Mouse (Mus musculus) lung, postnatal 0 days (tissue): ENCODE data around the gene Bspry.

Experiments used
- CTCF ChIP-seq: IDR thresholded peaks from 2 replicates; pipeline ENCODE4 v1.5.1; 2016; ENCODE audit warnings: antibody characterized with exemption, mild to moderate bottlenecking
- EP300 ChIP-seq: IDR thresholded peaks from 2 replicates; pipeline ENCODE4 v1.6.1; 2016; ENCODE audit warnings: antibody characterized with exemption, mild to moderate bottlenecking, control low read depth

GRCm38 (mm10) chr4:62463124-62463523 lies 16.7 kb upstream of the Bspry start:
- TF ChIP-seq CTCF (no peak), EP300 (no peak)
